Mouse (Mus musculus) limb, embryonic 11.5 days (tissue): ENCODE data around the gene Chic1. TPM values are rescaled to one million over a fixed set of nuclear protein-coding genes. Genes with fewer than 3 reads are reported as not detected.

ENCODE experiments used
- ATAC-seq: fragments of 200-750 bp; cut with Nextera tagmentation; 2 replicates; pipeline ENCODE4 v1.8.0; 2017; ENCODE audit warnings: low read depth; ENCODE audit not compliant: insufficient number of reproducible peaks, low FRiP score, low TSS enrichment
- DNase-seq: peaks from one replicate; pipeline ENCODE4 v3.0.0-alpha.2; 2015; ENCODE audit warnings: low spot score
- H3K27ac ChIP-seq: fragments of 300-500 bp; sonication (generic); replicated peaks from 2 replicates; pipeline ENCODE4 v1.5.1; 2014; ENCODE audit warnings: low read depth, mild to moderate bottlenecking, low read length
- H3K27me3 ChIP-seq: fragments of 300-500 bp; sonication (generic); 2 replicates; pipeline ENCODE4 v1.6.1; 2014; ENCODE audit warnings: mild to moderate bottlenecking, low read length, mixed read lengths; ENCODE audit not compliant: control insufficient read depth, insufficient read depth
- H3K36me3 ChIP-seq: fragments of 300-500 bp; sonication (generic); 2 replicates; pipeline ENCODE4 v1.6.1; 2014; ENCODE audit warnings: mild to moderate bottlenecking, low read length, moderate library complexity, mixed read lengths; ENCODE audit not compliant: control insufficient read depth, insufficient read depth
- H3K4me1 ChIP-seq: fragments of 300-500 bp; sonication (generic); 2 replicates; pipeline ENCODE4 v1.6.1; 2014; ENCODE audit warnings: low read length, mixed read lengths; ENCODE audit not compliant: control insufficient read depth, insufficient read depth
- H3K4me2 ChIP-seq: fragments of 300-500 bp; sonication (generic); 2 replicates; pipeline ENCODE4 v1.6.1; 2014; ENCODE audit warnings: low read depth, mild to moderate bottlenecking, moderate library complexity; ENCODE audit not compliant: severe bottlenecking
- H3K4me3 ChIP-seq: fragments of 300-500 bp; sonication (generic); 2 replicates; pipeline ENCODE4 v1.5.1; 2014; ENCODE audit warnings: low read depth, low read length
- H3K9ac ChIP-seq: fragments of 300-500 bp; sonication (generic); 2 replicates; pipeline ENCODE4 v1.6.1; 2014; ENCODE audit warnings: mild to moderate bottlenecking, low read length
- H3K9me3 ChIP-seq: fragments of 300-500 bp; sonication (generic); 2 replicates; pipeline ENCODE4 v1.6.1; 2016; ENCODE audit warnings: low read length; ENCODE audit not compliant: control insufficient read depth
- WGBS: fragments of 180-500 bp; shearing (Covaris S2); extraction: QIAGEN DNeasy Blood & Tissue Kit; methylation state at CpG from one replicate; pipeline ENCODE4 v1.1.7; 2014; 5-methylcytosine and 5-hydroxymethylcytosine counted together
- polyA plus RNA-seq: library from polyadenylated mRNA; unstranded; fragments of >200 nt; fragmentation: Nextera tagmentation; extraction: Ambion mirVana; gene quantifications from 2 replicates; pipeline ENCODE4 v1.2.1, GENCODE M21; 2014

The Chic1 gene
- polyA plus RNA-seq = 3.5 and 3.6 TPM in 2 replicates

GRCm38 (mm10) chrX:103356287-103356686 is at the start of gene Chic1:
TSS of gene Chic1 (plus strand) at chrX:103356476.
- ATAC-seq (peak; percentile 89), DNase-seq (peak; percentile 84)
- Histone ChIP-seq H3K4me2 (peak within 1 kb of the TSS; percentile 36), H3K27ac (no peak within 1 kb of the TSS), H3K4me3 (peak within 1 kb of the TSS; percentile 50), H3K36me3 (no peaks in the 10 kb centered on the region), H3K9me3 (no peaks in the 10 kb centered on the region), H3K27me3 (peaks cover 19% of the 10 kb centered on the region), H3K4me1 (no peaks in the 10 kb centered on the region), H3K9ac (peak within 1 kb of the TSS; percentile 72)
- 12% methylated on average over 34 of the region's 34 CpGs for WGBS

DNA sequence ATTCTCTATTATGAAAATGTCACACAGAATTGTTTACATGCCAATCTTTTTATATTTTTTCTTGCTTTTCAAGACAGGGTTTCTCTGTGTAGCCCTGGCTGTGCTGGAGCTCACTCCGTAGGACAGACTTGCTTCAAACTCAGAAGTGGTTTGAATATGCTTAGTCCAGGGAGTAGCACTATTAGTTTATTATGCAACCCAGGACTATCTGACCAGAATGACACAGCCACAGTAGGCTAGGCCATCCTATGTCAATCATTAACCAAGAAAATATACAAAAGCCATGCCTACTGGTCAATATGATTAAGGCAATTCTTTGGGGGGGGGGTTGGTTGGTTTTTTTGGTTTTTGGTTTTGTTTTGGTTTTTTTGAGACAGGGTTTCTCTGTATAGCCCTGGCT is 48.0 kb upstream of the Chic1 start:
- WGBS = 88% methylated on average over 1 of the region's 1 CpGs
- H3K4me1 ChIP-seq = no peaks in the 10 kb centered on the region
- no peak overlapping the region for H3K4me2 ChIP-seq
- H3K4me3 ChIP-seq = no peak overlapping the region
- H3K36me3 ChIP-seq = no peaks in the 10 kb centered on the region
- DNase-seq (no peak), ATAC-seq (no peak)
- H3K27me3 ChIP-seq = 0 out of 2 replicates have a peak, but pooled peaks cover 2% of the 10 kb centered on the region
- H3K27ac ChIP-seq = no peak overlapping the region
- no peaks in the 10 kb centered on the region for H3K9me3 ChIP-seq
- H3K9ac ChIP-seq = no peak overlapping the region

DNA sequence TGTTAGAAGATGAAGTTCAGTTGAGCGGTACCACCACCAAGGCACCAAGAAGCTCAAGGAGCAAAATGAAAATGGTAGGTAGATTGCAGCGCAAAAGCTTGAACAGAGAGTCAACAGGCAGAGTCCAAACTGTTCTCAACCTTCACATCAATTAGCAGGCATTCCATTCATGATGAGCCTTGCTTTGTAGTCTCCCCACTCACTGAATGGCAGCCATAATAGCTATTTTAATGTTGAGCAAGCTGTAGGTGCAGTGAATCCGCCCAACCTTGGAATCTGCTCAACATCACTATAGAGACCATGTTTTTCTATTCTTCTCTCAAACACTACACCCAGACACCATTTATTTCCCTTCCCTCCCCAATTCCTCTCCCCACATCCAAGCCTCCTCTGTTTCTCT is 44.6 kb upstream of the Chic1 start:
- Histone ChIP-seq H3K27me3 (no peaks in the 10 kb centered on the region), H3K4me2 (no peak overlapping the region), H3K27ac (no peak overlapping the region), H3K9me3 (no peaks in the 10 kb centered on the region), H3K4me1 (no peaks in the 10 kb centered on the region), H3K9ac (no peak overlapping the region), H3K36me3 (no peaks in the 10 kb centered on the region), H3K4me3 (no peak overlapping the region)
- WGBS = 91% methylated on average over 3 of the region's 3 CpGs
- ATAC-seq (no peak), DNase-seq (no peak)

GRCm38 (mm10) chrX:103314146-103314545 is 42.1 kb upstream of the Chic1 start:
- H3K4me1 ChIP-seq = no peaks in the 10 kb centered on the region
- H3K9me3 ChIP-seq = no peaks in the 10 kb centered on the region
- no peak overlapping the region for H3K27ac ChIP-seq
- H3K9ac ChIP-seq = no peak overlapping the region
- peaks cover 6% of the 10 kb centered on the region; the same call in 1 of the 2 replicates for H3K27me3 ChIP-seq
- DNase-seq (no peak), ATAC-seq (no peak)
- no peak overlapping the region for H3K4me2 ChIP-seq
- no peaks in the 10 kb centered on the region for H3K36me3 ChIP-seq
- 82% methylated on average over 6 of the region's 6 CpGs for WGBS
- no peak overlapping the region for H3K4me3 ChIP-seq

GRCm38 (mm10) chrX:103321146-103321545 is 35.1 kb upstream of the Chic1 start, which contains the start of gene Cdx4:
TSS of gene Cdx4 (plus strand) at chrX:103321398.
- WGBS = 20% methylated on average over 13 of the region's 13 CpGs
- no peak for ATAC-seq
- Histone ChIP-seq H3K4me3 (0 out of 2 replicates have a peak within 1 kb of the TSS, but pooled peaks have one; percentile 6), H3K36me3 (no peaks in the 10 kb centered on the region), H3K9ac (no peak within 1 kb of the TSS), H3K4me1 (no peaks in the 10 kb centered on the region), H3K27ac (no peak within 1 kb of the TSS), H3K9me3 (no peaks in the 10 kb centered on the region), H3K27me3 (peaks cover 33% of the 10 kb centered on the region), H3K4me2 (no peak within 1 kb of the TSS)
- DNase-seq = peak; percentile 20

- H3K36me3 ChIP-seq = no peaks in the 10 kb centered on the region
- WGBS = 38% methylated on average over 3 of the region's 3 CpGs
- H3K27me3 ChIP-seq = peaks cover 25% of the 10 kb centered on the region
- no peak overlapping the region for H3K4me2 ChIP-seq
- H3K4me1 ChIP-seq = no peaks in the 10 kb centered on the region
- ATAC-seq = no peak
- H3K9me3 ChIP-seq = no peaks in the 10 kb centered on the region
- no peak overlapping the region for H3K4me3 ChIP-seq
- no peak overlapping the region for H3K27ac ChIP-seq
- DNase-seq = no peak
- H3K9ac ChIP-seq = no peak overlapping the region
Measured at GRCm38 (mm10) chrX:103325900-103326299, 30.4 kb upstream of the Chic1 start.

GRCm38 (mm10) chrX:103329386-103329785 is 26.9 kb upstream of the Chic1 start:
- ATAC-seq (no peak), DNase-seq (no peak)
- H3K36me3 ChIP-seq = no peaks in the 10 kb centered on the region
- no peak overlapping the region for H3K27ac ChIP-seq
- H3K4me2 ChIP-seq = no peak overlapping the region
- no peaks in the 10 kb centered on the region for H3K9me3 ChIP-seq
- peaks cover 7% of the 10 kb centered on the region; the same call in 1 of the 2 replicates for H3K27me3 ChIP-seq
- no peak overlapping the region for H3K9ac ChIP-seq
- H3K4me3 ChIP-seq = no peak overlapping the region
- H3K4me1 ChIP-seq = no peaks in the 10 kb centered on the region
- 76% methylated on average over 8 of the region's 8 CpGs for WGBS

DNA sequence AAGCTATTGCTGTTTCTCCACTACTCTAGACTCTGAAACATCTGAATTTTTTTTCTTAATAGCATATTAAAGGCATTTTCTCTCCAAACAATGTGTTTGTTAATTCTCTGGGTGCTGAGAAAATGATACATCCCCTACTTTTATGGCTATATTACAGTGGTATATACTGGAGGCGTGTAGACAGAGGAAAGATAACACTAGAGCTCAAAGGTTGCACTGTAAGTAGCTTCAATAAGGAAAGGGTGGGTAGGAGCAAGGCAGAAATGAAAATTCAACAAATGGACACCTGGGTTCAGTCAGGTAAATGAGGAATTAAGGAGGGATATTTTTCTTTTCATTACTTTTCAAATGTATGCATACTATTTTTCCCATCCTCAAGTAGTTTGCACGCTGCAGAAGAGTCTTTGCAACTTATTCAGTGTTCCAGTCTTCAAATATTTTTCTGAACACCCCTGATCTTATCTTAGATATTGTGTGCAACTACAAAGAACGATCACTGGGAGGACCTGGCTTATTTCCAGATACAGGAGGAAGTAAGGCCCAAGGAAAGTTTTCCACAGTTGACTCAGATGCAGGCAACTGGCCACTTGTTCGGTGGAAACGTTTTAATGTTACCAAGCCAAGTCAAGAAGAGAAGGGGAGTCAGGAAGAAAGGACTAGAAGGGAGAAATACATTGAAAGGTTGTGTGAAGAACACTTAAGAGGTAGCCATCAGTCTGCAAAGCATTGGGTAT is 25.0 kb upstream of the Chic1 start:
- DNase-seq (no peak), ATAC-seq (no peak)
- Histone ChIP-seq H3K4me3 (no peak overlapping the region), H3K9me3 (no peaks in the 10 kb centered on the region), H3K36me3 (no peaks in the 10 kb centered on the region), H3K27me3 (peaks cover 7% of the 10 kb centered on the region; the same call in 1 of the 2 replicates), H3K4me2 (no peak overlapping the region), H3K27ac (no peak overlapping the region), H3K4me1 (no peaks in the 10 kb centered on the region), H3K9ac (no peak overlapping the region)
- WGBS = 82% methylated on average over 5 of the region's 5 CpGs
